Mouse (Mus musculus) liver, embryonic 14.5 days (tissue): ENCODE data around the gene Hipk4.

Experiments
- CTCF ChIP-seq: IDR thresholded peaks from 2 replicates; pipeline ENCODE4 v1.5.1; 2016; ENCODE audit warnings: antibody characterized with exemption, low read depth, control low read depth
- EP300 ChIP-seq: IDR thresholded peaks from 2 replicates; pipeline ENCODE4 v1.6.1; 2016; ENCODE audit warnings: antibody characterized with exemption, low read depth

- no peak for TF ChIP-seq CTCF
- no peak for TF ChIP-seq EP300
Observed at GRCm38 (mm10) chr7:27481627-27481969, 41.5 kb upstream of the Hipk4 start.
